Mouse (Mus musculus): Measurements from ENCODE around the gene Psmc4.

GRCm38 (mm10) chr7:28014445-28014810, 35.5 kb downstream of the Psmc4 start:
- TF ChIP-seq EP300 (IDR thresholded peaks at IDR 0.05; ENCODE audit: low read depth in 1 of 2, low read length in 2 of 2) (no peak), POLR2A (IDR thresholded peaks at IDR 0.05; ENCODE audit: control insufficient read depth in 1 of 2, insufficient read depth in 1 of 2, low read depth in 1 of 2, low read length in 2 of 2, poor library complexity in 1 of 2) (no peak), BHLHE40 (IDR thresholded peaks at IDR 0.05; ENCODE audit: borderline replicate concordance, low read depth, low read length) (no peak)
